Mouse (Mus musculus): Measurements from ENCODE around the gene Cadm4. TPM values are rescaled to one million over a fixed set of nuclear protein-coding genes. Genes with fewer than 3 reads are reported as not detected.
A peak's percentile ranks its signal among the peaks of the same experiment; 100 is the strongest.

Cadm4 gene
- total RNA-seq (2021) = 10 to 100 TPM; 15.4 to 24.2 TPM
- long read RNA-seq, experiment 1, partial matches to known transcripts = 0 of 2 reads
- long read RNA-seq, experiment 1, other reads (novel, unspliced or antisense) = 2 of 2 reads
- long read RNA-seq, experiment 2 = 0 reads

DNA sequence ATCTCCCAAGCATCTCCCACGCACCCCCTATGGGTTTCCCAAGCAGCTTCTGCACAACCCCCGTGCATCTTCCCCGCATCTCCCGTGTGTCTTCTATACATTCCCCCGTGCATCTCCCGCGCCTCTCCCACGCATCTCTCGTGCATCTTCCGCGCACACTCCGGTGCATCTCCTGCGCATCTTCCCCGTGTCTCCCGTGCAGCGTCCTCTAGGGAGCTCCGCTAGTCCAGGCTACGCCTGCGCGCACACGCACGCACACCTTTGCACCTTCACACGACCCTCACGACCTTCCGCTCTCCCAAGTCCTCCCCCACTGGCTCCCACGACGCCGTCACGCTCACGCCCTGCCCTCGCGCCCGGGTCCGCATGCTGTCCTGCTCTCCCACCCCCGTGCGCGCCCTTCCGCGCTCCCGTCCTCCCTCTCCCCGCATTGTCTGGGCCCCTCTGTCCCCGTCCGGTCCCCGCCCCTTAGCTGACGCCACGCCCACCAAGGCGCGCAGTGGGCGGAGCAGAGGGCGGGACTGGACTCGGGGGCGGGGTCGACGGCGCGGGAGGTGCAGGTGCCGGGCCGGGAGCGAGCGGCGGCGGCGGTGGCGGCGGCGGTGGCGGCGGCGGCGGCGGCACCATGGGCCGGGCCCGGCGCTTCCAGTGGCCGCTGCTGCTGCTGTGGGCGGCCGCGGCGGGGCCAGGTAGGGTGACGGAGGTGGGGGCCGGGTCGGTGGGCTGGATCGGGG lies at the start of gene Cadm4:
Gene Cadm4 (plus strand): TSS at position 550 of the 734 bp plus-strand sequence.
- DNase-seq = peak; percentile 81 to 85

- DNase-seq = no peak
Observed at GRCm38 (mm10) chr7:24435305-24435704, 46.5 kb upstream of the Cadm4 start.

GRCm38 (mm10) chr7:24437981-24438380 lies 43.8 kb upstream of the Cadm4 start:
- DNase-seq = peak in 1 of 2 experiments; percentile 22

- no peak for DNase-seq
Observed at GRCm38 (mm10) chr7:24439191-24439590, 42.6 kb upstream of the Cadm4 start.

GRCm38 (mm10) chr7:24439891-24440290 lies 41.9 kb upstream of the Cadm4 start:
- DNase-seq = no peak

GRCm38 (mm10) chr7:24441785-24442184 lies 40.0 kb upstream of the Cadm4 start:
- DNase-seq = peak; percentile 72 to 75

DNA sequence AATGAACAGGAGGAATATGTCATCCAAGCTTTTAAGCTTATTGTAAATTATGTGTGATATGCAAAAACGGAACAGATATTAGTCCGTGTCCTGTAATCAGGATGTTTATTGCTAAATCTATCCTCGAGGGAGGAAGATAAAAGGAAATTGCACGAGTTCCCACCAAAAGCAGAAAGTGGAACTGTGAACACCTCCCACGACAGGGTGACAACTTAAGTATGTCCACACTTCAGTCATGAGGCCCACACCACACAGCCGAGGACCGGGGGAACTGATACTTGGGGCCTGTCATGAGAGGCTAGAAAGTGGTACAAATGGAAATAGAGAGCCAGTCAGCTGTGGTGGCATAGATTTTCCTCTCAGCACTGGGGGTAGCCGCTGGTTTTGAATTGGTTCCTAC lies 39.5 kb upstream of the Cadm4 start:
- peak in 1 of 2 experiments; percentile 34 for DNase-seq

- DNase-seq = peak in 1 of 2 experiments; percentile 48
Observed at GRCm38 (mm10) chr7:24445266-24445926, 36.4 kb upstream of the Cadm4 start.

DNA sequence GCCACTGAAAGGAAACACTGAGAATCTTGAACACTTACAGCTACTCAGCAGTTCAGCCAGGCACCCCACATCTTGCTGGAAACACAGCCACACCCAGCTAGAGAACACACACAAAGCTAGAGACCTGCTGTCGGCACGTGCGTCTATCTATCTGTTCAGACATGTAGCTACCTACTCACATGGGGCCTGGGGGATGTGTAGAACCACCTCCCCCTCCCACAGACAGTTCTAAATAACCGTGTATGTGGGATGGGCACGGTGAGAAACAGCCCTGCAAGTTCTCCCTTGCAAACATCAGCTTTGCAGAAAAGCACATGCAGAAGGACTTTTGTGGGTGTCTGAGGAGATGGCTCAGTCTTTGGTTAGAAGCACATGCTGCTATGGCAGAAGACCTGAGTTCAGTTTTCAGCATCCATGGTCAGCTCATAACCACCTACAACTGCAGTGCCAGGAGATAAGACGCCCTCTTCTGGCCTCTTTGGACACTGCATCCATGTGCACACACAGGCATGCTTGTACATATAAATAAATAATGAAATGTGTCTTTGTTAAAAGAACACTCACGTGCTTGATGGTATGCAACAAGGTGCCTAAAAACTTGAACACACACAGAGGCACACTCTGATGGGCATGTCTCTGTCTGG lies 35.0 kb upstream of the Cadm4 start:
- DNase-seq = no peak

DNA sequence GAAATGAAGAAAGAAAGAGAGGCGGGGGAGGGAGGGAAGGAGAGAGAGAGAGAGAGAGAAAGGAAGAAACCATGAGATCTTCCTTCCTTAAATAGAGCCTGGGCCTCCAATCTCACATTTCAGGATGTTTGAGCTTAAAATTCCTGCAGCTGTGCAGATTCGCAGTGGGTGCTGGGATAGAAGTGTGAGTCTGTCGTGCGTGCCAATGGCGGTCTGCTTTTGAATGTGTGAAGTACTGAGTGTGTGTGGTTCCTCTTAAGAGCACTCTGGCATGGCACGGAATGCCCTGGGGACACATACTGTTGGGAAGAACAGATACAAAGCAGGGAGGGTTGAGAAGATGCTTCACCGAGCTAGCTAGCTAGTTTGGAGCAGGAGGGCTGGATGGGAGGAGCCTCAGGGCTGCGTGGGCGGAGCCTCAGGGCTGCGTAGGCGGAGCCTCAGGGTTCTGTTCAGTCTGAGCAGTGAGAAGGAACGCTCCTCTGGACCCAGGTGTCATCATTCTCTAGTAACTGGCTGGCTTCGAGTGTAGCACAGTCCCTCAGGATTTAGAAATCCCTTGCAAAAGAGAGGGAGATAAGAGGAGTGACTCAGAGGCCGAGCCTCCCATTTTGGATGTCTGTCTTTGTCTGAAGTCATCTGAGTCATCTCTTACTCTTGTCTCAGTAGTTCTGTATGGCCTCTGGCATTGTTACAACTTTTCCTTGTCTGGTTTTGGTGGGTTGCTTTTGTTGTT lies 32.9 kb upstream of the Cadm4 start:
- DNase-seq = peak in 1 of 2 experiments; percentile 30

DNA sequence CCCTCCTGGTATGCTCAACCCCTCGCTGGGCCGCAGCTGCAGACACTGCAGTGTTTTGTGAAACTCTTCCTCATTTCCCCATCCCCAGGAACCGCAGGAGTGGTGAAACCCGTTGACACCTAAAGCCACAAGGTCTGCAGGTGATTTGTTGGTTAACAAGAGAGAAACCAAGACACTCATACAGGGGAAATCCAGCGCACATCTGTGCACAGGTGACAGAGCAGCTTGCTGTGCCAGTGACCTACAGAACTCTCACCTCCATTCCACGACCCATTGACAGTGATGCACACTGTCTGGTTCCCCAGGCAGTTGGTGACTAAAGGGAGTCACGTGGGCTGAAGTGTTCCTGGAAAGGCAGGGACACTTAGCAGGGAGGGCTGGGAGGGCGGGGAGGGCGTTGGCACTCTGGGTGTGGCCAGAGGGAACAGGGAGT lies 31.2 kb upstream of the Cadm4 start:
- no peak for DNase-seq

DNA sequence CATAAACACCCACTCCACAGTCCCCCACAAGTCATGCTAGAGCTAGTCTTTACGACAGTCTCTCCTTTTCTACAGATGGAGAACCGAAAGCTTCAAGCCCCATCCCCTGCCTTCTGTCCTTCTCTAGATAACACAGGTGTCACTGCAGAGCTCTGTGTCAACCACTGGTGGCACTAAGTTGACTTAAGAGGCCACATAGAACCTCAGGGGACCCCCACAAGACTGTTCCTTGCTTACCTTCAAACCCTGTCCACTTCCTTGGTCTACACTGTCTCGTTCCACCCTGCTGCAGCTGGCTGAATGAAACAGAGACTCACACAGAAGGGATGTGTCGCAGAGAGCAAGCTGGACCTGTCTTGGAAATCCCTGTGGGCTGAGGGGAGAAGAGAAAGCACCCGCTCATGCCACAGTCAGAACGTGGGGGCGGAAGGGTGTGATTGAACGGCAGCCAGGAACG lies 29.9 kb upstream of the Cadm4 start, which contains the start of gene Irgc1:
Gene Irgc1 (minus strand): TSS at position 443 of the 457 bp plus-strand sequence.
- DNase-seq = no peak

DNA sequence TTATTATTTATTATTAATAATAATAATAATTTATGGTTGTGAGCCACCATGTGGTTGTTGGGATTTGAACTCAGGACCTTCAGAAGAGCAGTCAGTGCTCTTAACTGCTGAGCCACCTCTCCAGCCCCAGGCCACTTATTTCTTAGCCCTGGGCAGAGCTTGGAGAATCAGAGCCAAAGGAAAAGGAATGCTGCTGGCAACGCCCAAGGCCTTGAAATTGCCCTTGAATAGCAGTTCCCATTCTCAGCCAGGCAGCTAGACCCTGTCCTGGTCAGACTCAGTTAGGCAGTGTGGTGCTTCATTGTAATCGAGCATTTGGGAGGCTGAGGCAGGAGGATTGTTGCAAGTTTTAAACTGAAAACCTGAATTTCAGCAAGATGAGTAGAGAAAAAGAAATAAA lies 27.6 kb upstream of the Cadm4 start:
- no peak for DNase-seq

DNA sequence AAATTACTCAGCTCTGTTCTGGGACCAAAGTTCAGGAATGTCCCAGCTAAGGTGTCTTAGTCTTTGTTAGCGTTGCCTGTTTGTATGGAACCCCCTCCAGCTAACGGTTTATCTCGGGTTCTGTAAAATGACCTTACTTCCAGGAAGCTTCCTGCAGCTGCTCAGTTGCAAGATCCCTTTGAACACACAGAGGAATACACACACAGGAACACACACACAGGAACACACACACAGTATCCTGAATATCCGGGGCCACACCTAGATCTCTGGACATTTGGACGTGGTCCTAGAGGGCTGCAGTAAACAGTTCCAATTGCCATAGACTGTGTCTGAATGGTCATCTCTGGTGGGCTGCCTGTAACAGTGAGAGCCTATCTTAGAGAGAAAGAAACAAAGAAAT lies 26.1 kb upstream of the Cadm4 start:
- peak; percentile 48 to 79 for DNase-seq

- peak; percentile 14 to 39 for DNase-seq
Observed at GRCm38 (mm10) chr7:24457726-24458370, 24.0 kb upstream of the Cadm4 start.

- no peak for DNase-seq
Observed at GRCm38 (mm10) chr7:24459440-24459839, 22.4 kb upstream of the Cadm4 start.

DNA sequence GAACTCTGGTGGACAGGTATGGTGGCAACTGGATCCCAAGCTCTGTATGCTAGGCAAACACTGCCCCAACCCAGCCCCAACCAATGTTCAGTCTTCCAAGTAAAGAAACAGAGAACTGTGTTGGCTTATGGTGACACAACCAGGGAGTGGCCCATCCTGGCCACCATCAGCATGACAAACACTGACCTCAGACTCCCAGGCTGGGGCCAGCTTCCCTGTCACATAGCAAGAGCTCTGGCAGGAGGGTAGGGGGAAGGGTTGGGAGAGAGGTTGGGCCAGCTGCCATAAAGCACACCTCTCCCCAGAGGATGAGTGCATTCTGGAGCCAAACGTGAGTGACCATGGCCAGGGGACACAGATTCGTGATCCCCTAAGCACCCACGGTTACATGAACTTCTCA lies 22.0 kb upstream of the Cadm4 start:
- DNase-seq = peak; percentile 49 to 70

DNA sequence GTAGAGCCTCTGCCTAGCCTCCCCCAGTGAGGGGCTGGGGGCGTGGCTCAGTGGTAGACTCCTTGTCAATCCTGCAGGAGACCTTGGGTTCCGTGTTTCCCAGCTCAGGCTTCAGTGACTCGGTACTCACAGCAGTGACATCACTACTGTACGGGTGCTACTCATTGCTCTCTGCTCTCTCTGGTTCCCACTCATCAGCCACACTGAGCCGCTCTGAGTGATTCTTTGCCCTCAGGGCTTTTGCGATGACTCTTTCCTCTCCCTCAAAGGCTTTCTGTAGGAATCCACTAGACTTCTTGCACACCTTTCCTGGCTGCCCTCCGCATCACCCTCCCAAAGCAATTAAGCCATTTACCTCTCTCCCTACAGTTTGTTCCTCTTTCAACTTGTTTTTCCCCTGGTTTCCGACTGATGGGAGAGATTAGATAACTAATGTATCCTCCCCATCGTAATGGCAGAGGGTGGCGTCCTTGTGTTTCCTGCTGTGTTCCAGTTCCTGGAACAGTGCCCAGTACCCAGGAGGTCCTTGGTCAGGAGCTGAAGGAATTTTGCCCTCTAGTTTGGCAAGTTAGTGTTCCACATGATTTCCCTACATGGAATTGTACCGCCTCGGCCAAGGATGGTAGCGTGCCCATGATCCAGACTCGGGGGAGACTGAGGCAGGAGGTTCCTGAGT lies 20.3 kb upstream of the Cadm4 start:
- peak; percentile 37 to 61 for DNase-seq

GRCm38 (mm10) chr7:24462388-24463319 lies 19.2 kb upstream of the Cadm4 start, which contains the start of gene Plaur:
Plaur (plus strand) TSS chr7:24462484.
- peak; percentile 64 to 78 for DNase-seq

- no peak for DNase-seq
Observed at GRCm38 (mm10) chr7:24466835-24467234, 15.0 kb upstream of the Cadm4 start.
